Mouse (Mus musculus): ENCODE measurements around the gene AI464131.

DNA sequence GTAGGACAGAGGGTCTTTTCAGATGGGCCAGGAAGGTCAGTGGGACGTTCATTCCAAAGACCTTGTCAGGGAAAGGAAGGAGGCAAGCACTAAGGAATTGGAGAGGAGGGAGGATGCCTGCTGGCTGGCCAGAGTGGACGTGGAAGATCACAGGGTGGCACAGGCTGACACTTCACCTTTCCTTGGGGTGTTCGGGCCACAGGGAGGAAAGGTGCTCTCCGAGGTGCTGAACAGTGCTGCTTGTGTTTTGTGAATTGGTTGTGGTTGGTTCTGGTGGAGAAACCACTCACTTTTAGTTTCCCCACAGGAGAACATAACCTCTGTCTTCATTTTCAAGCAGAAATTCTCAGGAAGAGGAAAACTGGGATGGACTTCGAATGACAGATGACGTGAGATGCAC lies 29.5 kb upstream of the AI464131 start:
- TF ChIP-seq GATA1 (IDR thresholded peaks at IDR 0.05; ENCODE audit: borderline replicate concordance, low read length), result no peak
- no peak for TF ChIP-seq FLI1 (IDR thresholded peaks at IDR 0.05; ENCODE audit: low read length)

Data from megakaryocyte, embryonic 14.5 days (primary cell).